In the genomic region with DNA sequence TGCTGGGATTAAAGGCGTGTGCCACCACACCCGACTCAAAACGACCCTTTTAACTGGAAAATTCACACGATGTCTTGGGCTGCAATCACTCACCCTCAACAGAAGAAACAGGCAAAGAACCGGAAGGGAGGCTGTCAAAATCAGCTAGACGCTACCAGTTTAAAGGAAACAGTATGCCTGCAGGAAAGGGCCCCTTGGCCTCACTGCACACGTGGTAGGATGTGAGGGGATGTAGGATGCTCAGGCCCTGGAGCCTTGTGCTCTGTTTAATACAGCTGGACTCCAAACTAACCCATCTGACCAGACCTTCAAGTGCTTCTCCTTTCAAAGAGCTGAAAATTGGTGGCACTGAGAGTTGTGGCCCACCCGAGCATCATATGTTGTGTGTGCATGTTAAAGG, we compare ENCODE assay signal across 14 mouse cellular contexts.
"Had no signal": no experiment of that assay in that cellular context is flagged by ENCODE, and none has a peak within 500 bp of the region (broad histone marks: within the 10 kb centered on the region; RNA-seq: fewer than 3 reads in every experiment).

No protein-coding gene starts in this region.

- H3K4me3 ChIP-seq: left cerebral cortex, adult 2 months; limb, embryonic 10.5 days; liver, embryonic 15.5 days; midbrain, embryonic 13.5 days; myocyte; neural tube, embryonic 15.5 days; stomach, embryonic 15.5 days had no signal

- H3K4me1 ChIP-seq: limb, embryonic 10.5 days; stomach, embryonic 15.5 days had no signal

- H3K36me3 ChIP-seq: limb, embryonic 10.5 days; liver, embryonic 15.5 days; midbrain, embryonic 13.5 days; neural tube, embryonic 15.5 days; stomach, embryonic 15.5 days had no signal

- H3K27me3 ChIP-seq: liver, embryonic 15.5 days; midbrain, embryonic 13.5 days; neural tube, embryonic 15.5 days; stomach, embryonic 15.5 days had no signal

- H3K27ac ChIP-seq: left cerebral cortex, adult 2 months; limb, embryonic 10.5 days; liver, embryonic 15.5 days; midbrain, embryonic 13.5 days; neural tube, embryonic 15.5 days; stomach, embryonic 15.5 days had no signal

- ATAC-seq: lung, postnatal 0 days; midbrain, embryonic 13.5 days had no signal

- H3K9ac ChIP-seq: liver, embryonic 15.5 days; midbrain, embryonic 13.5 days; neural tube, embryonic 15.5 days; stomach, embryonic 15.5 days had no signal

- DNase-seq: kidney, adult 8-10 months; kidney, postnatal 25 days; lung, adult 2 months; lung, postnatal 36 days; retina, postnatal 1 day; thymus, postnatal 25 days had no signal
